Mouse (Mus musculus) liver, embryonic 14.5 days (tissue): Measurements from ENCODE around the gene H2-Q1. TPM values are rescaled to one million over a fixed set of nuclear protein-coding genes. Genes with fewer than 3 reads are reported as not detected.
"Not testable (repeated sequence)": the region's sequence is repeated elsewhere in the genome, so short reads cannot be mapped to it uniquely, and the experiment has no call there.

Experiments used
- ATAC-seq: fragments of 200-750 bp; cut with Nextera tagmentation; 2 replicates; pipeline ENCODE4 v1.8.0; 2017; ENCODE audit warnings: moderate number of reproducible peaks, mild to moderate bottlenecking, moderate library complexity; ENCODE audit not compliant: insufficient read depth
- DNase-seq, 3 experiments: peaks; one replicate each; pipeline ENCODE4 v3.0.0-alpha.2; 2012 to 2013; ENCODE audit warnings: low read depth in 3 of 3, low spot score in 3 of 3
- H3K27ac ChIP-seq: fragments of 300-500 bp; sonication (generic); 2 replicates; pipeline ENCODE4 v1.5.1; 2014; ENCODE audit warnings: moderate library complexity, mild to moderate bottlenecking, control low read depth, inconsistent platforms
- H3K27me3 ChIP-seq: fragments of 300-500 bp; sonication (generic); 2 replicates; pipeline ENCODE4 v1.6.1; 2014; ENCODE audit warnings: mild to moderate bottlenecking, low read length, moderate library complexity; ENCODE audit not compliant: control insufficient read depth, insufficient read depth
- H3K36me3 ChIP-seq: fragments of 300-500 bp; sonication (generic); replicated peaks from 2 replicates; pipeline ENCODE4 v1.6.1; 2014; ENCODE audit warnings: low read depth; ENCODE audit not compliant: control insufficient read depth, insufficient read depth
- H3K4me1 ChIP-seq, 2 experiments: fragments of 200-500 bp in 1 of 2; fragments of 300-500 bp in 1 of 2; sonication (generic) in 1 of 2; replicated peaks; 2 replicates each; pipeline ENCODE4 v1.6.1; 2012 to 2014; ENCODE audit warnings: antibody characterized with exemption in 1 of 2, inconsistent platforms in 1 of 2, low read length in 1 of 2; ENCODE audit not compliant: control insufficient read depth in 2 of 2, insufficient read depth in 2 of 2
- H3K4me2 ChIP-seq: fragments of 300-500 bp; sonication (generic); 2 replicates; pipeline ENCODE4 v1.6.1; 2014; ENCODE audit warnings: low read depth, mild to moderate bottlenecking, control low read depth, moderate library complexity
- H3K4me3 ChIP-seq, 2 experiments: fragments of 200-500 bp in 1 of 2; fragments of 300-500 bp in 1 of 2; sonication (generic) in 1 of 2; 2 replicates each; pipeline ENCODE4 v1.5.1; 2012 to 2014; ENCODE audit warnings: low read depth in 2 of 2, low read length in 2 of 2, mild to moderate bottlenecking in 2 of 2, control low read depth in 1 of 2, inconsistent platforms in 1 of 2, moderate library complexity in 1 of 2; ENCODE audit not compliant: insufficient read depth in 1 of 2
- H3K9ac ChIP-seq: fragments of 300-500 bp; sonication (generic); replicated peaks from 2 replicates; pipeline ENCODE4 v1.6.1; 2014; ENCODE audit warnings: mild to moderate bottlenecking, control low read depth, moderate library complexity
- H3K9me3 ChIP-seq: fragments of 300-500 bp; sonication (generic); 2 replicates; pipeline ENCODE4 v1.6.1; 2016; ENCODE audit warnings: low read length, mixed read lengths; ENCODE audit not compliant: control insufficient read depth
- CTCF ChIP-seq: IDR thresholded peaks from 2 replicates; pipeline ENCODE4 v1.5.1; 2016; ENCODE audit warnings: antibody characterized with exemption, low read depth, control low read depth
- EP300 ChIP-seq: IDR thresholded peaks from 2 replicates; pipeline ENCODE4 v1.6.1; 2016; ENCODE audit warnings: antibody characterized with exemption, low read depth
- WGBS: fragments of 180-500 bp; shearing (Covaris S2); extraction: QIAGEN DNeasy Blood & Tissue Kit; methylation state at CpG from one replicate; pipeline ENCODE4 v1.1.7; 2014; ENCODE audit not compliant: insufficient replicate concordance; 5-methylcytosine and 5-hydroxymethylcytosine counted together
- polyA plus RNA-seq, 2 experiments: library from polyadenylated mRNA; depleted of rRNA in 1 of 2; stranded (reverse) in 1 of 2; unstranded in 1 of 2; fragments of >200 nt; fragmentation: Nextera tagmentation in 1 of 2; extraction: Ambion mirVana in 1 of 2; gene quantifications; 2 replicates each; pipeline versions ENCODE4 v1.2.1 to v1.2.3; 2012 to 2014

The H2-Q1 gene
- polyA plus RNA-seq, 2 experiments, result 0.50 to 0.58 TPM

DNA sequence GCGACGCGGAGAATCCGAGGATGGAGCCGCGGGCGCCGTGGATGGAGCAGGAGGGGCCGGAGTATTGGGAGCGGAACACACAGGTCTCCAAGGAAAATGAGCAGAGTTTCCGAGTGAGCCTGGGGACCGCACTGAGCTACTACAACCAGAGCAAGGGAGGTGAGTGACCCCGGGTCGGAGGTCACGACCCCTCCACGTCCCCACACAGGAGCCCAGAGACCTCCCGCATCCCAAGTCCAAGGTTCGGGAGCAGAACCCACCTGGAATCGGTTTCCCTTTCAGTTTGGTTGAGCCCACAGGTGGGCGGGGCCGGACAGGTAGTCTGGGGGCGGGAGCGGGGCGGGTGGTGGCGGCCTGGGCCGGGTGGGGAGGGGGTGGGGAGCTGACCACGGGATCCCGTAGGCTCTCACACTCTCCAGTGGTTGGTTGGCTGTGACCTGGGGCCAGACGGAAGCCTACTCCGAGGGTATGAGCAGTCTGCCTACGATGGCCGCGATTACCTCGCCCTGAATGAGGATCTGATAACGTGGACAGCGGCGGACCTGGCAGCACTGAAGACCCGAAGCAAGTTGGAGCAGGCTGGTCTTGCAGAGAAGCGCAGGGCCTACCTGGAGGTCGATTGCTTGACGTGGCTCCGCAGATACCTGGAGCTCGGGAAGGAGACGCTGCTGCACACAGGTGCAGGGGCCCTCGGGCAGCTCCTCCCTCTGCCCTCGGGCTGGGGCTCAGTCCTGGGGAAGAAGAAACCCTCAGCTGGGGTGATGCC is 22.7 kb downstream of the H2-Q1 start:
- H3K4me1 ChIP-seq, result no peaks in the 10 kb centered on the region
- TF ChIP-seq EP300 (no peak), CTCF (no peak)
- no peaks in the 10 kb centered on the region for H3K36me3 ChIP-seq
- no peak overlapping the region for H3K9ac ChIP-seq
- no peaks in the 10 kb centered on the region for H3K9me3 ChIP-seq
- ATAC-seq, result peak; percentile 31; the same call in 1 of the 2 replicates
- 4% methylated on average over 46 of the region's 46 CpGs for WGBS
- peaks cover 22% of the 10 kb centered on the region for H3K27me3 ChIP-seq
- H3K27ac ChIP-seq, result no peak overlapping the region
- H3K4me3 ChIP-seq, result peak overlapping the region; percentile 38 to 43
- H3K4me2 ChIP-seq, result peak overlapping the region; percentile 41
- no peak for DNase-seq

DNA sequence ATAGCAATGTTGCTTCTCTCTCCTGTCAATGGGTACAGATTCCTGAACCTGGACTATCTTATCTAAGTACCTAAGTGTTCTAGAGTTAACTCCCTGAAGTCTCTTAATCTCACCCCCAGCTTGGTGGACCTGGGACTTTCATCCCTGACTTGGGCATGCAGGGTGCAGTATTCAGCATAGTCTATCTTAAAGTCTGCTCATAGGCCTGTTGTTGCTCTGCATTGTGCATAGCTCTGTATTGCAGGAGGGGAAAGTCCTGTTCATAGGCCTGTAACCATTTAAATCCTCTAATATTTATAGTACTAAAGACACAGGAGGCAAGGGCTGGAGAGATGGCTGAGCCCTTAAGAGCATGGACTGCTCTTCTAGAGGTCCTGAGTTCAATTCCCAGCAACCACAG is 27.5 kb downstream of the H2-Q1 start:
- not testable (repeated sequence) for H3K4me1 ChIP-seq, H3K9me3 ChIP-seq, H3K9ac ChIP-seq, DNase-seq, H3K4me3 ChIP-seq, H3K27ac ChIP-seq, H3K27me3 ChIP-seq, H3K4me2 ChIP-seq, ATAC-seq, H3K36me3 ChIP-seq

DNA sequence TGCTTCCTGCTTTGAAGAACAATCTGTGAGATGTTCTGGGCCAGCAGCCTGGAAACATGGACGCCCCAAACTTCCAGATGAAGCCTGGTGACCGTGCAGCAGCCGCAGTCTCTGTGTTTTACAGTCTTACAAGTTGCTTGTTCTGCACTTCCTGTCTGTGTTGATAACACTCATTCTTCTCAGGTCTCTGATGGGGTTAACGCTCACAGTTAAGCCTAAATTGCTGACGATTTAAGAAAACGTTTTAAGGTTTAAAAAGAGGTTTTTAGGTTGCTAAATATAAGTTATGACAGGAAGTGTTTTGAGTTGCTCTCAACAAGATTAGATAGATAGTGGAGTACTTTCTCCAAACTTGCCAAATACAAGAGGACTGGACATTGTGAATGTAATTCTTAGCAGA is 33.1 kb downstream of the H2-Q1 start:
- H3K27me3 ChIP-seq, H3K36me3 ChIP-seq, H3K9me3 ChIP-seq, H3K27ac ChIP-seq, H3K9ac ChIP-seq, H3K4me3 ChIP-seq, DNase-seq, H3K4me1 ChIP-seq, H3K4me2 ChIP-seq, ATAC-seq: not testable (repeated sequence)
- WGBS, result 29% methylated on average over 6 of the region's 6 CpGs

DNA sequence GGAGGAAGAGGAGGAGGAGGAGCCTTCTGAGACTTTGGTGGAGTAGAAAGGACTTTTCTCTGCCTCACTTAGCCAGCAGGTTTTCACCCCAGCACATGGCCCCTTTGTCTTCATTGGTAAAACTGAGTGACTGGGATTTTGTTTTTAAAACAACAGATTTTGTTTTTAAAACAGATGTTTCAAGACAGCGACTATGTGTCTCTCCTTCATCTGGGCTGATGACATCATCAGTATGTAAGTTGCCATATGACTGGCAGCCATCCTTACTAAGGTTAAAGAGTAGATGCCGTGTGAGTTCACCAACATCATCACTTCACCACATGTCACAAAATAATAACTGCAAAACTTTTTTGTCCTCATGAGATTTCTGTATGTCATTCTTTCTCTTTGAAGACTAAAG is 33.9 kb downstream of the H2-Q1 start:
- no peak overlapping the region for H3K27ac ChIP-seq
- no peak overlapping the region for H3K4me2 ChIP-seq
- no peak for TF ChIP-seq CTCF
- TF ChIP-seq EP300, result no peak
- DNase-seq (no peak), ATAC-seq (no peak)
- no peaks in the 10 kb centered on the region for H3K9me3 ChIP-seq
- no peak overlapping the region for H3K9ac ChIP-seq
- no peak overlapping the region for H3K4me3 ChIP-seq
- 68% methylated on average over 2 of the region's 2 CpGs for WGBS
- no peaks in the 10 kb centered on the region for H3K4me1 ChIP-seq
- H3K27me3 ChIP-seq, result no peaks in the 10 kb centered on the region
- no peaks in the 10 kb centered on the region for H3K36me3 ChIP-seq

DNA sequence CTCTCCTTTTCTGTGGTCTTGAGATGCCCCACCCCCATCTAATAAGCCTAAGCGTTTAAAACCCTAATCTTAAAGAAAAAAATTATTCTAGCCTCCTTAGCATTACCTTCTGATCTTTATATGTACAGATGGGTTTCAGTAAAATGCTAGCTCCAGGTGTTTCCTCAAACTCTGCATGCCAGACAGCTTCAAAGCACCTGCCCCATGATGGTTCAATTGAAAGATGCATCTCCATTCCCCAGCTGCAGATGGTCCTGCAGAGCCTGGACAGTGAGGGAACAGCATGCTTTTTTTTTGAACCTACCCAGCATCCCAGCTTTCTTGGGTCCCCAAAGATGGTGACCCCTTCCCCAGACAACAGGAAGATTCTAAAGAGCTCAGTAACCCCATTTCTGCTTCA is 36.9 kb downstream of the H2-Q1 start:
- H3K36me3 ChIP-seq, result no peaks in the 10 kb centered on the region
- no peak overlapping the region for H3K9ac ChIP-seq
- 16% methylated on average over 1 of the region's 1 CpGs for WGBS
- no peak overlapping the region for H3K4me2 ChIP-seq
- H3K9me3 ChIP-seq, result no peaks in the 10 kb centered on the region
- H3K27me3 ChIP-seq, result peaks cover 3% of the 10 kb centered on the region; the same call in 1 of the 2 replicates
- DNase-seq, result no peak
- H3K4me1 ChIP-seq, result no peaks in the 10 kb centered on the region
- TF ChIP-seq CTCF, result no peak
- no peak for TF ChIP-seq EP300
- no peak overlapping the region for H3K4me3 ChIP-seq
- no peak overlapping the region for H3K27ac ChIP-seq
- ATAC-seq, result no peak
